Mouse (Mus musculus): ENCODE measurements around the gene Itpr2. TPM values are rescaled to one million over a fixed set of nuclear protein-coding genes. Genes with fewer than 3 reads are reported as not detected.
A peak's percentile ranks its signal among the peaks of the same experiment; 100 is the strongest.

Gene Itpr2
- polyA plus RNA-seq, 1 experiment from 2014 or later, result 9.3 TPM

DNA sequence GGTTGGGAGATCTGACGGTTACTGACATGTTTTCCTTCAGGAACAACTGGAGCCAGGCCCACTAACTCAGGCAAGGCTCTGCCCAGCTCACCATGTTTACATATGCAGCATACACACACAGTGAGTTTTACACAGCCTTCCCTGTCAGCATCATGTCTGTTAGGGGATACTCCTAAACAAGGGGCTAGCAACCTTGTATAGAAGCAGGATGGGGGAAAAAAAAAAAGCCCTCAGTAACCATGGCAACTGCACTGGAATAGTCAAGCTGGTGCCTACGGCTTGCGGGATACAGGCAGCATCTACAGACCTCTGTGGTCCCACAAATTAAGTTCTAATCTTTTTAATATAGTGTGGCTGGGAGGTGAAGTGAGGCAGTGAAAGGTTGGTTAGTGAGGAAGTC lies 266.9 kb downstream of the Itpr2 start:
- H3K4me3 ChIP-seq, result no peak overlapping the region
- H3K27me3 ChIP-seq, result no peaks in the 10 kb centered on the region
- peak; percentile 75 for ATAC-seq (ENCODE audit: low FRiP score, low read depth)
- H3K9ac ChIP-seq, result no peak overlapping the region
- H3K27ac ChIP-seq (replicated peaks), result peak overlapping the region; percentile 72
- H3K9me3 ChIP-seq, result no peaks in the 10 kb centered on the region
- H3K4me1 ChIP-seq (replicated peaks), result peaks cover 15% of the 10 kb centered on the region
- WGBS, result 37% methylated on average over 3 of the region's 3 CpGs
- no peak overlapping the region for H3K4me2 ChIP-seq
- no peaks in the 10 kb centered on the region for H3K36me3 ChIP-seq

DNA sequence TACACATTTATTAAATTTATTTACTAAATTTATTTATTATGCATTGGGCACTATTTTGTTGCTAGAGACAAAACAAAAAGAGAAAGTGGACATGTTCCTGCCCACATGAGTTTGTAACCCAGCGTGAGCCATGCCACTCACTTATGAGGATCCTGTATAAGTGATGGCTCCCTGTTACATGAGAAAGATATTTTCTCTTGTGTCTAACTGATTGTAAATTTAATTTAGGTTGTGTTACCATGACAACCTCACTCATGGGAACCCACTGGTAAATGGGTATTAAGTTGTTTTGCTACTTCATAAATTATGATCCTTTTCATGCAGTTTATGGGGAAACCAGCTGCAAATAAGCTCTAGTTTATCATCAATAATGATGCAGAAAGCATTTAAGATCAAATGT lies 267.6 kb downstream of the Itpr2 start:
- no peaks in the 10 kb centered on the region for H3K9me3 ChIP-seq
- no peak for ATAC-seq (ENCODE audit: low FRiP score, low read depth)
- no peak overlapping the region for H3K4me2 ChIP-seq
- H3K36me3 ChIP-seq, result no peaks in the 10 kb centered on the region
- H3K9ac ChIP-seq, result no peak overlapping the region
- H3K27ac ChIP-seq (replicated peaks), result 0 out of 2 replicates have a peak overlapping the region, but pooled peaks have one; percentile 72
- no peaks in the 10 kb centered on the region for H3K27me3 ChIP-seq
- H3K4me1 ChIP-seq (replicated peaks), result peaks cover 15% of the 10 kb centered on the region
- no peak overlapping the region for H3K4me3 ChIP-seq
- 54% methylated on average over 1 of the region's 1 CpGs for WGBS

DNA sequence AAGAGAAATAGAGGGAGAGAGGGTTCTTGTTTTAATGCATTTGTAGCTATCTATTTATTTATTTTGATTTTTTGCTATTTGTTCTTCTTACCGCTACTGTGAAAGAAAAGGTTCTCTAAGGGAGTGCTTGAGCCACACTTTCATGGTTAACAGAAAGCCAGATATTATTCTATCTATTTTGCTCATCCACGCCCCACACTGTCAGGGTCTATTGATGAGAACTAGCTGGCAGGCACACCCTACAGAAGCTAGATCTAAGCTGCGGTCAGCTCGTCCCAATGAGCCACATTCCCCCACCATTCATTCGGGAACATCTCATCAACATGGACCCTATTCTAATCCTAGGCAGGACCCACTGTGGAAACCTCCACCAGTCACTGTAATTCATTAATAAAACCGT lies 271.1 kb downstream of the Itpr2 start:
- Histone ChIP-seq H3K4me2 (no peak overlapping the region), H3K36me3 (no peaks in the 10 kb centered on the region), H3K27me3 (no peaks in the 10 kb centered on the region), H3K9me3 (no peaks in the 10 kb centered on the region), H3K9ac (no peak overlapping the region), H3K4me3 (no peak overlapping the region), H3K4me1 (replicated peaks) (peaks cover 15% of the 10 kb centered on the region), H3K27ac (replicated peaks) (no peak overlapping the region)
- 95% methylated on average over 6 of the region's 6 CpGs for WGBS
- ATAC-seq (ENCODE audit: low FRiP score, low read depth), result no peak

DNA sequence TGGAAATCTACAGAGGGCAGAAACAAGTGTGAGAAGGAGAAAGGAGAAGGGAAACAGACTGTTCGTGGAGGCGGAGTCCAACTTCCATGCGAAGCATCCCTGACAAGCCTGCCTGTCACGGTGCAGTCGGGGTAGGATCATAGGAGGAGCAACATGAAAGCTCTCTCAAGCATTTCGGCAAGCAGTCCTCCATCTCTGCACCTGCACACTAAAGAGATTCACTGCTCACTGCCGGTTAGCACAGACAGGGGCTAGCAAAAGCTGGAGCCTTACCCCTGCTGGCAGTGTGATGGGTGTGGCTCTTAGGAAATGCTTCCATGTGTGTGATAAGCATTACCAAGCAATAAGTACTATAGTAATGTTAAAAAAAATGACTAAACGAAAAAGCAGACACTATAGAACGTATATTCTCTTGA lies 271.6 kb downstream of the Itpr2 start:
- H3K36me3 ChIP-seq, result no peaks in the 10 kb centered on the region
- 70% methylated on average over 9 of the region's 9 CpGs for WGBS
- H3K27ac ChIP-seq (replicated peaks), result no peak overlapping the region
- no peaks in the 10 kb centered on the region for H3K27me3 ChIP-seq
- H3K4me1 ChIP-seq (replicated peaks), result peaks cover 11% of the 10 kb centered on the region
- H3K9ac ChIP-seq, result no peak overlapping the region
- no peaks in the 10 kb centered on the region for H3K9me3 ChIP-seq
- H3K4me3 ChIP-seq, result no peak overlapping the region
- H3K4me2 ChIP-seq, result no peak overlapping the region
- no peak for ATAC-seq (ENCODE audit: low FRiP score, low read depth)

DNA sequence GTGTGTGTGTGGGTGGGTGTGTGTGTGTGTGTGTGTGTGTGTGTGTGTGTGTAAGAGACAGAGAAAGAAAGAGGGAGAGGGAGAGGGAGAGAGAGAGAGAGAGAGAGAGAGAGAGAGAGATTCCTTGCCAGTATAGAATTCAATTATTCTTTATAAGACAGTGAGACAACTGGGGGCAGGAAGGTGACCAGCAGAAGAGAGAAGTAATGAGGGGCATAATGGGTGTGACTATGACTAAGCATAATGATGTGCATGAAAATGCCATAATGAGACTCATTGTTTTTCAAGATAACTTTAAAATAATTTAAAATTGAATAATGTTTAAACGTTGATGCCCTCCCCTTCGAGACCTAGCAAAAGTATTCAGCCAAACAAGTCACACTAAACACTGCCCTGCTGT lies 272.1 kb downstream of the Itpr2 start:
- Histone ChIP-seq H3K4me1 (replicated peaks) (peaks cover 6% of the 10 kb centered on the region), H3K9ac (no peak overlapping the region), H3K4me2 (no peak overlapping the region), H3K27me3 (no peaks in the 10 kb centered on the region), H3K9me3 (no peaks in the 10 kb centered on the region), H3K27ac (replicated peaks) (no peak overlapping the region), H3K4me3 (no peak overlapping the region), H3K36me3 (no peaks in the 10 kb centered on the region)
- ATAC-seq (ENCODE audit: low FRiP score, low read depth), result no peak
- WGBS, result 66% methylated on average over 2 of the region's 2 CpGs

DNA sequence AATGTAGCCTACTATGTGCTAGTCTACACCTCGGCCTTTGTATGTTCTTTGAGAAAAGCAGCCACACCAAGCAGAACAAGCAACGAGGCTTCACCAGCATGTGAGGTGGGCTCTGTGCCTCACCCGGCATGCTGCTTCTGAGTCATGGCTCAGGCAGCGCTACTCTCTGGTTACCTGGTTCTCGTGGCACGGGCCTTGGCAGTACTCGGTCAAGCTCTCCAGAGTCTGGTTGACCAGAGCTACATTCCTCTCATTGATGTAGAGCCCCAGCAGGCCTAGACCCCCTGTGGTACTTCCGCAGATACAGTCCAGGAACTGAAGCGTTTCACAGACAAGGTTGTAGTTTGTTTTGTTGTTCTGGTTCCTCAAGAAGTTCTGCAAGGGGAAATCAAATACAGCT lies 272.5 kb downstream of the Itpr2 start:
- no peaks in the 10 kb centered on the region for H3K9me3 ChIP-seq
- no peak overlapping the region for H3K9ac ChIP-seq
- H3K27ac ChIP-seq (replicated peaks), result no peak overlapping the region
- no peaks in the 10 kb centered on the region for H3K27me3 ChIP-seq
- H3K4me3 ChIP-seq, result no peak overlapping the region
- no peaks in the 10 kb centered on the region for H3K36me3 ChIP-seq
- 72% methylated on average over 9 of the region's 9 CpGs for WGBS
- H3K4me1 ChIP-seq (replicated peaks), result peaks cover 3% of the 10 kb centered on the region; the same call in 1 of the 2 replicates
- H3K4me2 ChIP-seq, result no peak overlapping the region
- ATAC-seq (ENCODE audit: low FRiP score, low read depth), result no peak

DNA sequence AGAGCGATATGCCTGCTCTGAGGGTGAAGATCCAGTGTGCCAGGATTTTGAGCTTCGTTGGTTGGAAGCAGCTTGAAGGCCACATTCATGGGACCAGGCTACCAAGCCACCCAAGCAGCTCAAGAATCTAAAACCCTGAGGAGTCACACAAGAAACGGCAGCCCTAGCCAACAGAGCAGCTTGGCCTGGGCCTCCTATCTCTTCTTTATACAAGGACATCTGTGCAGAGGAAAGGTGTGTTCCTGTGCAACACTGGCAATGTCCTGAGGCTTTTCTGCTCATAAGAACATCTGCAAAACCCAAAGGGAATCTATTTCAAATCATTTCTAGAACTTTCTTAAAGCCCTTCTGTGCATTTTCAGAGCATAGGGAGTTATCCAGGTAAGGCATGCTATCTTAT lies 274.0 kb downstream of the Itpr2 start:
- no peaks in the 10 kb centered on the region; the same call in 1 of the 2 replicates for H3K4me1 ChIP-seq (replicated peaks)
- H3K4me2 ChIP-seq, result no peak overlapping the region
- no peak for ATAC-seq (ENCODE audit: low FRiP score, low read depth)
- no peaks in the 10 kb centered on the region for H3K36me3 ChIP-seq
- no peak overlapping the region for H3K27ac ChIP-seq (replicated peaks)
- 91% methylated on average over 3 of the region's 3 CpGs for WGBS
- no peaks in the 10 kb centered on the region for H3K27me3 ChIP-seq
- H3K4me3 ChIP-seq, result no peak overlapping the region
- no peak overlapping the region for H3K9ac ChIP-seq
- no peaks in the 10 kb centered on the region for H3K9me3 ChIP-seq

DNA sequence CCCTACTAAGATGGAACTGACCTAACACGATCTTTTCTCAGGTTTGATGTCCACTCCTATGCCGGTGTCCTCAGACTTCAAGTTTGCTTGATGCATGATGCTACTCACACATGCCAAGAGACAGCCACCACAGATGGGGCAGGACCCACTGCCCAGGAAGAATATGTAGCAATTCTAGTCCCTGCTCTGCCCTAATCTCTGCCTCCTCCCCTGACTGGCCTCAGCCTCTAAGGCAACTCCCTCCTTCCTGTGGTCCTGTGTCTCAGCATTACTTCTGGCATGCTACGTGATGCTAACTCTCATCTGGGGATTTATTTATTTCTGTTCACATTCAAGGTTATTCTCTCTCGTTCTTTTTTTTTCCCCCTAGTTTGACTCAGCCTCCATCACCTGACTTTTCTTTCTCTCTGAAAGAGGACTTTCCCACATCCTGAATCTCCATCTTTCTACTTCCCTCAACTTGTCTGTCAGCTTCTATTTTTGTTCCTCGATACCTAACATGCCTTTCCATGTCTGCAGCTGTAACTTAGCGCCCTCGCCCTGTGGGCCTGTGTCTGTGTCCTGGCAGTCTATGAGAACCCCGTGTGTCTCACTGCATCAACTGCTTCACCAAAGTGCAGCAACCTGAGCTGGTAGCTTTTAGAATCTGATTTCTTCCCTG lies 279.5 kb downstream of the Itpr2 start:
- Histone ChIP-seq H3K9ac (no peak overlapping the region), H3K4me2 (no peak overlapping the region), H3K9me3 (no peaks in the 10 kb centered on the region), H3K27ac (replicated peaks) (no peak overlapping the region), H3K27me3 (no peaks in the 10 kb centered on the region), H3K4me1 (replicated peaks) (no peaks in the 10 kb centered on the region), H3K4me3 (no peak overlapping the region), H3K36me3 (no peaks in the 10 kb centered on the region)
- 76% methylated on average over 8 of the region's 8 CpGs for WGBS
- no peak for ATAC-seq (ENCODE audit: low FRiP score, low read depth)

DNA sequence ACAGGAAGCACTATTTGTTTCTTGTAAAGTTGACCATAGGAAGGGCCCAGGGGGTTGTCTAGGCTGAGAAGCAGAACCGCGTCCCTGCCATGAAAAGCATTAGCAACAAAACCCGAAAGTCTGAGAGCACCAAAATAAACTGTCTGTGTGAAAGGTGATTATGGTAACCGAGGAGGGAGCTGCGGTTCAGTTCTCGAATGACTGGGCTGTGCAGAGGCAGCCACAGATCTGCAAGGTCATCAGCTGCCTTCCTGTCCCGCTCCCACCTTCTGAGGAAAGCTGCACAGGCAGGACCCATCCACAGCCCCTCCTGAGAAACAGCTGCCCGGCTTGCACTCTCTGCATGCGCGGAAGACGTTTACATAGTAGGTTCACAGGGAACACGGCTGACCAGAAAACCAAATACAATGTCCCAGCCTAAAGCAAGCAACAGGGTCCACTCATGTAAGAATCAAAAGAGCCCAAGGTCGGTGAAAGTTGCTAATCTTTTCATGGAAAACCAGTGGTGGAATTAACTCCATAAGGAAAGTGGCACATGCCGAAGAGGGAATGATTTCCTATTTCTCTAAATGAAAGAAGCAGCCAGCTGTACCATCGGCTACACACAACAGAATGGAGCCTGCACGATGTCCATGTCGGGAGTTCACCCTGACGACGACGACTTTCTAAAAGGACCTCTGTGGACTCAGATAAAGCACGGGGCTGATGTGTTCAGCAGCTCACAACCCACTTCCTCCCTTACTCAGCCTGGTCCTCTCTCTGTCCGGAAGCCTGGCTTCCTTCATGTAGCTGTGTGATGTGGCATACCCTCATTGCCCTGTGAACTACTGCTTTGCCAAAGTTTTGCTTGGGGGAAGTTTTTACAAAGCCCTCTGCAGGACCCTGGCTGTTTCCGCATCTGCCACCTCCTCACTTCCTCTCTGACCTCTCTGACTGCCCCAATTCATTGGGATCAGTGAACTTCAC lies 280.4 kb downstream of the Itpr2 start:
- H3K4me2 ChIP-seq, result no peak overlapping the region
- ATAC-seq (ENCODE audit: low FRiP score, low read depth), result no peak
- H3K9me3 ChIP-seq, result no peaks in the 10 kb centered on the region
- H3K36me3 ChIP-seq, result no peaks in the 10 kb centered on the region
- no peaks in the 10 kb centered on the region; the same call in 1 of the 2 replicates for H3K4me1 ChIP-seq (replicated peaks)
- no peak overlapping the region for H3K9ac ChIP-seq
- H3K27me3 ChIP-seq, result no peaks in the 10 kb centered on the region
- no peak overlapping the region for H3K27ac ChIP-seq (replicated peaks)
- 61% methylated on average over 23 of the region's 23 CpGs for WGBS
- H3K4me3 ChIP-seq, result no peak overlapping the region

DNA sequence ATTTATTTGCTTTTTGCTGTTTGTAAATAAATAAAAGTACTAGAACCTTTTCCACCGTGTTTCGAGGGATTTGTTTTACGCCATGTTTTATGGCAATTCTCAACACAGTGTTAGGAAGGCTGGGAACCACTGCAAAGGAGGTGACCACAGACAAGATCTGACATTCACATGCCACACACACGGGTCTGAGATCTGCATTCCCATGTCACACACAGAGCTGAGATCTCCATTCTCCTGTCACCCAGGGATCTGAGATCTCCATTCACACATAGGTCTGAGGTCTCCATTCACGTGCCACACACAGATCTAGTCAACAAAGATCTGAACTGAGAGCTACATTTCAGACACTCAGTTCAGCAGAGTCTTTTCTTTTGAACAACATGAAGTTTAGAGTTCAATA lies 282.0 kb downstream of the Itpr2 start:
- no peak overlapping the region for H3K4me2 ChIP-seq
- no peak for ATAC-seq (ENCODE audit: low FRiP score, low read depth)
- no peaks in the 10 kb centered on the region for H3K27me3 ChIP-seq
- H3K4me3 ChIP-seq, result no peak overlapping the region
- no peaks in the 10 kb centered on the region for H3K36me3 ChIP-seq
- WGBS, result 77% methylated on average over 5 of the region's 5 CpGs
- no peak overlapping the region for H3K27ac ChIP-seq (replicated peaks)
- no peaks in the 10 kb centered on the region for H3K9me3 ChIP-seq
- no peak overlapping the region for H3K9ac ChIP-seq
- peaks cover 3% of the 10 kb centered on the region; the same call in 1 of the 2 replicates for H3K4me1 ChIP-seq (replicated peaks)

DNA sequence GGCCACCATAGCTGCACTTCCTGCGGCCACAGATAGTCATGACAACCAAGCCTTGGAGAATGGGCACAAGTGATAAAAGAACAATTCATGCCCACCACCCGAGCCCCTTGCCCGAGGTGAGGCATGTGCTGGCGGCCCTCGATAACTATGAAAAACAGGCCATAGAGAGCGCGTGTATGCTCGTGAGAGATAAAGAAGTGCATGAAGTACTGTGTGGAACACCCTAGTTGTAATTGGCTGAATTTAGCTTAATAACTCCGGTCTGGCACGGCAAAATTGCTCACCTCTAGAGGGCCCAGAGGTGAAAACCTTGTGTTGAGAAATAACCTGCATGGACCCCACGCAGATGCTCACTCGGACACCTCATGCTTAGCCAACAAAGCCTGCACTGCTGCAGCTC lies 282.5 kb downstream of the Itpr2 start:
- ATAC-seq (ENCODE audit: low FRiP score, low read depth), result no peak
- no peak overlapping the region for H3K9ac ChIP-seq
- H3K36me3 ChIP-seq, result no peaks in the 10 kb centered on the region

DNA sequence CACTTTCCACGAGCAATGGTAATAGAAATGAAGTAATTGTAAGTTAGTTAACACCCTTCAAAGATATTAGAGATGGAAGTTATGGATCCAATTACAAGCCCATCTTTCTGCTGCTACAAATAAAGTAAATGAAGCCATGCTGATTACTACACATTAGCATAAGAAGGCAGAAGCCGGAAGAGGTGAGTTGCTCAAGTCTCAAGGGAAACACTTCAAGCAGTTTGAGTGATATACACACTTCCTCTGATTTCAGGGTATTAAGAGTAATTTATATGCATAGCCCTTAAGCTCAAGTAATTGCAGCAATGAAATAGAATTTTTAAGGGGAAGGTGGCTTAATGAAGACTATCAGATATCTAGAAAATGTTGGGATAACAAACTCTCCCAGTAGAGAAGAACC lies 286.7 kb downstream of the Itpr2 start:
- no peaks in the 10 kb centered on the region for H3K9me3 ChIP-seq
- no peak overlapping the region for H3K4me2 ChIP-seq
- H3K27me3 ChIP-seq, result no peaks in the 10 kb centered on the region
- no peak overlapping the region for H3K4me3 ChIP-seq
- peaks cover 8% of the 10 kb centered on the region; the same call in 1 of the 2 replicates for H3K4me1 ChIP-seq (replicated peaks)
- 0 out of 2 replicates have a peak, but pooled peaks have one; percentile 52 for ATAC-seq (ENCODE audit: low FRiP score, low read depth)
- no peak overlapping the region for H3K27ac ChIP-seq (replicated peaks)
- no peak overlapping the region for H3K9ac ChIP-seq
- H3K36me3 ChIP-seq, result no peaks in the 10 kb centered on the region
- 56% methylated on average over 2 of the region's 2 CpGs for WGBS

More for the DNA sequence above, 282.5 kb downstream of the Itpr2 start:
- 88% methylated on average over 12 of the region's 12 CpGs for WGBS
- H3K27ac ChIP-seq (replicated peaks), result no peak overlapping the region
- H3K27me3 ChIP-seq, result no peaks in the 10 kb centered on the region
- H3K4me3 ChIP-seq, result no peak overlapping the region
- no peak overlapping the region for H3K4me2 ChIP-seq
- peaks cover 8% of the 10 kb centered on the region; the same call in 1 of the 2 replicates for H3K4me1 ChIP-seq (replicated peaks)
- no peaks in the 10 kb centered on the region for H3K9me3 ChIP-seq
